Mouse (Mus musculus): ENCODE results near the gene Cryzl2.

- no peak for TF ChIP-seq EP300 (IDR thresholded peaks at IDR 0.05; ENCODE audit: low read depth)
- TF ChIP-seq CTCF (IDR thresholded peaks at IDR 0.05; ENCODE audit: low read depth) = no peak
Observed at GRCm38 (mm10) chr1:157506522-157506921, 48.1 kb downstream of the Cryzl2 start, which contains the start of gene Sec16b.

Measured in liver, postnatal 0 days (tissue).